Mouse (Mus musculus): ENCODE results near the gene Ms4a14.

DNA sequence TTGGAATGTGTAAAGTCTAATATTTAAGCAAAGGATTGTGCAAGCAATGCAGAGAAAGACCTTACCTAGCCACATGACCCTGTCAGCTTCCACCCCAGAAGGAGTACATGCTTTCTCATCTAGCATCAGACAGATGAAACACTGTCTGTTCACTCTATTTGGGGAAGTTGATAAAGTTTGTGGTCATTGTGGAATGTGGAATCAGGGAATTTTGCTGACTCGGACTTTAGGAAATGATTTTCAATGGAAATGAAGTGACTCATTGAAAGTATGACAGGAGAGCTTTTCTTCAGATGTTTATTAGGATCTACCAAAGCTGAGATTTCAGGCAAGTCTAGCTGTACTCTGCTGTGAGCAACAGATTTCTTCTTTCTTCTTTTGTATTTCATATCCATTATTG, 6.9 kb upstream of the Ms4a14 start:
- TF ChIP-seq POLR2A (IDR thresholded peaks at IDR 0.05; ENCODE audit: borderline replicate concordance, insufficient read depth, low read length) (no peak), CTCF (IDR thresholded peaks at IDR 0.05; ENCODE audit: borderline replicate concordance, insufficient read depth, low read depth, low read length) (no peak)

All from cerebellum, adult 2 months (tissue).